Mouse (Mus musculus): ENCODE measurements around the gene Rasa3. TPM values are rescaled to one million over a fixed set of nuclear protein-coding genes. Genes with fewer than 3 reads are reported as not detected.

Rasa3 gene
- 29.3 and 33.2 TPM in 2 replicates for polyA plus RNA-seq (2015; fragmentation: Nextera tagmentation; extraction: Ambion mirVana)

- under 1% methylated on average over 41 of the region's 42 CpGs for WGBS
Observed at GRCm38 (mm10) chr8:13677413-13677883, at the start of gene Rasa3. TSS of gene Rasa3 (minus strand) at chr8:13677603.

GRCm38 (mm10) chr8:13725722-13726121 is 48.3 kb upstream of the Rasa3 start:
- no peaks in the 10 kb centered on the region for H3K4me1 ChIP-seq (ENCODE audit: control insufficient read depth, insufficient read depth, low read length)
- no peaks in the 10 kb centered on the region for H3K36me3 ChIP-seq (ENCODE audit: control insufficient read depth, insufficient read depth, low read length)
- no peaks in the 10 kb centered on the region for H3K27me3 ChIP-seq (ENCODE audit: control insufficient read depth, insufficient read depth, low read depth, low read length)
- no peaks in the 10 kb centered on the region for H3K9me3 ChIP-seq (replicated peaks; ENCODE audit: control insufficient read depth, low read length, poor library complexity, severe bottlenecking)
- no peak for ATAC-seq
- H3K4me2 ChIP-seq (ENCODE audit: low read length): no peak overlapping the region
- H3K27ac ChIP-seq (ENCODE audit: low read length): no peak overlapping the region
- no peak overlapping the region for H3K9ac ChIP-seq (ENCODE audit: low read depth, low read length)
- no peak overlapping the region for H3K4me3 ChIP-seq (ENCODE audit: low read depth, low read length)

More at GRCm38 (mm10) chr8:13677413-13677883, at the start of gene Rasa3:
- no peaks in the 10 kb centered on the region for H3K27me3 ChIP-seq (ENCODE audit: control insufficient read depth, insufficient read depth, low read depth, low read length)
- peak within 1 kb of the TSS; percentile 88 for H3K27ac ChIP-seq (ENCODE audit: low read length)
- no peaks in the 10 kb centered on the region for H3K36me3 ChIP-seq (ENCODE audit: control insufficient read depth, insufficient read depth, low read length)
- H3K4me2 ChIP-seq (ENCODE audit: low read length): peak within 1 kb of the TSS; percentile 82
- peak within 1 kb of the TSS; percentile 73 for H3K9ac ChIP-seq (ENCODE audit: low read depth, low read length)
- peak within 1 kb of the TSS; percentile 91 for H3K4me3 ChIP-seq (ENCODE audit: low read depth, low read length)
- peak; percentile 98 for ATAC-seq
- peaks cover 26% of the 10 kb centered on the region for H3K4me1 ChIP-seq (ENCODE audit: control insufficient read depth, insufficient read depth, low read length)
- H3K9me3 ChIP-seq (replicated peaks; ENCODE audit: control insufficient read depth, low read length, poor library complexity, severe bottlenecking): no peaks in the 10 kb centered on the region

GRCm38 (mm10) chr8:13718980-13719379 is 41.6 kb upstream of the Rasa3 start:
- H3K4me3 ChIP-seq (ENCODE audit: low read depth, low read length): no peak overlapping the region
- no peak overlapping the region for H3K4me2 ChIP-seq (ENCODE audit: low read length)
- H3K9ac ChIP-seq (ENCODE audit: low read depth, low read length): no peak overlapping the region
- 92% methylated on average over 8 of the region's 8 CpGs for WGBS
- no peaks in the 10 kb centered on the region for H3K36me3 ChIP-seq (ENCODE audit: control insufficient read depth, insufficient read depth, low read length)
- H3K9me3 ChIP-seq (replicated peaks; ENCODE audit: control insufficient read depth, low read length, poor library complexity, severe bottlenecking): no peaks in the 10 kb centered on the region
- no peaks in the 10 kb centered on the region for H3K27me3 ChIP-seq (ENCODE audit: control insufficient read depth, insufficient read depth, low read depth, low read length)
- ATAC-seq: no peak
- H3K4me1 ChIP-seq (ENCODE audit: control insufficient read depth, insufficient read depth, low read length): no peaks in the 10 kb centered on the region
- no peak overlapping the region for H3K27ac ChIP-seq (ENCODE audit: low read length)

GRCm38 (mm10) chr8:13708514-13708913 is 31.1 kb upstream of the Rasa3 start:
- 93% methylated on average over 5 of the region's 5 CpGs for WGBS
- no peak overlapping the region for H3K9ac ChIP-seq (ENCODE audit: low read depth, low read length)
- no peak overlapping the region for H3K27ac ChIP-seq (ENCODE audit: low read length)
- H3K36me3 ChIP-seq (ENCODE audit: control insufficient read depth, insufficient read depth, low read length): no peaks in the 10 kb centered on the region
- H3K4me3 ChIP-seq (ENCODE audit: low read depth, low read length): no peak overlapping the region
- no peaks in the 10 kb centered on the region for H3K9me3 ChIP-seq (replicated peaks; ENCODE audit: control insufficient read depth, low read length, poor library complexity, severe bottlenecking)
- H3K27me3 ChIP-seq (ENCODE audit: control insufficient read depth, insufficient read depth, low read depth, low read length): no peaks in the 10 kb centered on the region
- ATAC-seq: no peak
- H3K4me2 ChIP-seq (ENCODE audit: low read length): no peak overlapping the region
- peaks cover 9% of the 10 kb centered on the region for H3K4me1 ChIP-seq (ENCODE audit: control insufficient read depth, insufficient read depth, low read length)

- no peaks in the 10 kb centered on the region for H3K36me3 ChIP-seq (ENCODE audit: control insufficient read depth, insufficient read depth, low read length)
- H3K27me3 ChIP-seq (ENCODE audit: control insufficient read depth, insufficient read depth, low read depth, low read length): no peaks in the 10 kb centered on the region
- H3K9ac ChIP-seq (ENCODE audit: low read depth, low read length): no peak overlapping the region
- H3K9me3 ChIP-seq (replicated peaks; ENCODE audit: control insufficient read depth, low read length, poor library complexity, severe bottlenecking): no peaks in the 10 kb centered on the region
- peaks cover 9% of the 10 kb centered on the region for H3K4me1 ChIP-seq (ENCODE audit: control insufficient read depth, insufficient read depth, low read length)
- 88% methylated on average over 5 of the region's 5 CpGs for WGBS
- H3K4me3 ChIP-seq (ENCODE audit: low read depth, low read length): no peak overlapping the region
- no peak for ATAC-seq
- H3K4me2 ChIP-seq (ENCODE audit: low read length): no peak overlapping the region
- no peak overlapping the region for H3K27ac ChIP-seq (ENCODE audit: low read length)
Observed at GRCm38 (mm10) chr8:13706918-13707317, 29.5 kb upstream of the Rasa3 start.

- Histone ChIP-seq H3K4me3 (ENCODE audit: low read depth, low read length) (peak within 1 kb of the TSS; percentile 24), H3K9ac (ENCODE audit: low read depth, low read length) (peak within 1 kb of the TSS; percentile 54; the same call in 1 of the 2 replicates)
- ATAC-seq: peak; percentile 99
Observed at GRCm38 (mm10) chr8:13705668-13706067, 28.3 kb upstream of the Rasa3 start, which contains the start of gene Cfap97d2. TSS of gene Cfap97d2 (plus strand) at chr8:13705889.

GRCm38 (mm10) chr8:13704301-13704700 is 26.9 kb upstream of the Rasa3 start:
- Histone ChIP-seq H3K9me3 (replicated peaks; ENCODE audit: control insufficient read depth, low read length, poor library complexity, severe bottlenecking) (no peaks in the 10 kb centered on the region), H3K27ac (ENCODE audit: low read length) (no peak overlapping the region), H3K4me3 (ENCODE audit: low read depth, low read length) (no peak overlapping the region), H3K27me3 (ENCODE audit: control insufficient read depth, insufficient read depth, low read depth, low read length) (no peaks in the 10 kb centered on the region), H3K9ac (ENCODE audit: low read depth, low read length) (no peak overlapping the region), H3K36me3 (ENCODE audit: control insufficient read depth, insufficient read depth, low read length) (no peaks in the 10 kb centered on the region), H3K4me1 (ENCODE audit: control insufficient read depth, insufficient read depth, low read length) (peaks cover 9% of the 10 kb centered on the region), H3K4me2 (ENCODE audit: low read length) (no peak overlapping the region)
- ATAC-seq: no peak
- WGBS: 89% methylated on average over 4 of the region's 4 CpGs

More at GRCm38 (mm10) chr8:13705668-13706067, 28.3 kb upstream of the Rasa3 start, which contains the start of gene Cfap97d2:
- Histone ChIP-seq H3K4me2 (ENCODE audit: low read length) (peak within 1 kb of the TSS; percentile 56), H3K27ac (ENCODE audit: low read length) (peak within 1 kb of the TSS; percentile 85), H3K27me3 (ENCODE audit: control insufficient read depth, insufficient read depth, low read depth, low read length) (no peaks in the 10 kb centered on the region), H3K9me3 (replicated peaks; ENCODE audit: control insufficient read depth, low read length, poor library complexity, severe bottlenecking) (no peaks in the 10 kb centered on the region), H3K4me1 (ENCODE audit: control insufficient read depth, insufficient read depth, low read length) (peaks cover 9% of the 10 kb centered on the region), H3K36me3 (ENCODE audit: control insufficient read depth, insufficient read depth, low read length) (no peaks in the 10 kb centered on the region)
- 2% methylated on average over 5 of the region's 5 CpGs for WGBS

GRCm38 (mm10) chr8:13703756-13704155 is 26.4 kb upstream of the Rasa3 start:
- no peak overlapping the region for H3K9ac ChIP-seq (ENCODE audit: low read depth, low read length)
- no peaks in the 10 kb centered on the region for H3K36me3 ChIP-seq (ENCODE audit: control insufficient read depth, insufficient read depth, low read length)
- 98% methylated on average over 6 of the region's 6 CpGs for WGBS
- peaks cover 9% of the 10 kb centered on the region for H3K4me1 ChIP-seq (ENCODE audit: control insufficient read depth, insufficient read depth, low read length)
- H3K4me3 ChIP-seq (ENCODE audit: low read depth, low read length): no peak overlapping the region
- no peak overlapping the region for H3K27ac ChIP-seq (ENCODE audit: low read length)
- no peaks in the 10 kb centered on the region for H3K27me3 ChIP-seq (ENCODE audit: control insufficient read depth, insufficient read depth, low read depth, low read length)
- H3K9me3 ChIP-seq (replicated peaks; ENCODE audit: control insufficient read depth, low read length, poor library complexity, severe bottlenecking): no peaks in the 10 kb centered on the region
- no peak overlapping the region for H3K4me2 ChIP-seq (ENCODE audit: low read length)
- ATAC-seq: no peak

- Histone ChIP-seq H3K27me3 (ENCODE audit: control insufficient read depth, insufficient read depth, low read depth, low read length) (no peaks in the 10 kb centered on the region), H3K4me2 (ENCODE audit: low read length) (no peak overlapping the region), H3K4me1 (ENCODE audit: control insufficient read depth, insufficient read depth, low read length) (peaks cover 9% of the 10 kb centered on the region), H3K9ac (ENCODE audit: low read depth, low read length) (no peak overlapping the region), H3K4me3 (ENCODE audit: low read depth, low read length) (no peak overlapping the region), H3K27ac (ENCODE audit: low read length) (no peak overlapping the region), H3K9me3 (replicated peaks; ENCODE audit: control insufficient read depth, low read length, poor library complexity, severe bottlenecking) (no peaks in the 10 kb centered on the region), H3K36me3 (ENCODE audit: control insufficient read depth, insufficient read depth, low read length) (no peaks in the 10 kb centered on the region)
- 59% methylated on average over 4 of the region's 4 CpGs for WGBS
- ATAC-seq: no peak
Observed at GRCm38 (mm10) chr8:13702755-13703154, 25.4 kb upstream of the Rasa3 start.
